ENCODE assay signal across 9 mouse cellular contexts in the genomic region with DNA sequence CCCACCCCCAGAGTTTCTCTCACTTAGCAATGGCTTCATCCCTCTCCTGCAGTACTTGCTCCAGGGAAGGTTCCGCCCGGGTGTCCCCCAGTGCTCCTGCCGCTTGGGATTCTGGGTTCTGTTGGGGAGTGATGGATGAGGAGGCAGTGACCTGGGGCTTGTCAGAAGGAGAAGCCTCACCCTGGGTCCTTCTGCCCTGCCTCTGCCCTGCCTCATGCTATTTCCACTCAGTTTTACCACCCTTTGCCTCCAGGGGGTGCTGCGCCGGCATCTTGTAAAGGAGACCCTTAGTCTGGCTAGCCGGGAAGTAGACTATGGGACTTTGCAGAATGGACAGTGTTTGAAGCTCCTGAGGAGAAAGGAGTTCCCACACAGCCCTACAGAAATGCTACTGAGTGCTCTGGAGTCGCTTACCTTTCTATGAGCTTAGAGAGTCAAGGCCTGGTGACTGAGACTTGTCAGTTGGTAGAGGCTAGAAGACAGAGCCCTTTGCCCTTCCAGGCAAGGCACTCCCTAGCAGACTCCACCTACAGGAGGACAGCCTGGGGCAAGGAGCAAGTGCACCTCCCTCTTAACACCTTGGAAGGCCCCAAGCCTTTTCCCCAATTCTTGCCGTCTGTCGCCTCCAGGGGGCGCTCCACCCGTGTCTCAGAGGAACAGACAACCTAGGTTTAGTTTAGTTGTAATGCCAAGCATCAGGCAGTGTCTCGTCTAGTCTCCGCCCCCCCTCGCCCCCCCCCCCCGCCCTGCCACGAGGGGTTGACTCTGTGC. TPM values are rescaled to one million over a fixed set of nuclear protein-coding genes. Genes with fewer than 3 reads are reported as not detected.
DNase-seq lines count a peak whose midpoint lies in the region; ATAC-seq and TF ChIP-seq lines count a peak whose summit lies in the region.
"Had no signal": no experiment of that assay in that cellular context is flagged by ENCODE, and none has a peak within 500 bp of the region (broad histone marks: within the 10 kb centered on the region; RNA-seq: fewer than 3 reads in every experiment).

No protein-coding gene starts in this region.

- intact Hi-C loops in left cerebral cortex, adult 2 months (cut with DNase I) = loop anchor here (1.0 to 10.0 kb wide), 3 partner anchors 64 to 272 kb away; a partner anchor contains a TSS

- WGBS in forebrain, embryonic 13.5 days = 5% methylated on average over 16 of the region's 16 CpGs
- 3% methylated on average over 12 of the region's 16 CpGs for WGBS in hindbrain, embryonic 11.5 days

- peaks cover 34% of the 10 kb centered on the region for H3K4me1 ChIP-seq in forebrain, embryonic 13.5 days
- H3K4me1 ChIP-seq in hindbrain, embryonic 11.5 days (replicated peaks; ENCODE audit: control insufficient read depth, insufficient read depth, low read length) = peaks cover 6% of the 10 kb centered on the region; the same call in 1 of the 2 replicates

- H3K4me2 ChIP-seq in forebrain, embryonic 13.5 days = no peak overlapping the region
- peak overlapping the region; percentile 2; the same call in 1 of the 2 replicates for H3K4me2 ChIP-seq in hindbrain, embryonic 11.5 days (replicated peaks; ENCODE audit: low read depth, low read length)

- no peaks in the 10 kb centered on the region for H3K9me3 ChIP-seq in forebrain, embryonic 13.5 days (replicated peaks)
- no peaks in the 10 kb centered on the region for H3K9me3 ChIP-seq in hindbrain, embryonic 11.5 days (ENCODE audit: control insufficient read depth, low read length)

- no peak overlapping the region for H3K9ac ChIP-seq in forebrain, embryonic 13.5 days
- no peak overlapping the region for H3K9ac ChIP-seq in hindbrain, embryonic 11.5 days (ENCODE audit: low read depth, low read length)

- peak; percentile 77 to 93 for DNase-seq in adrenal gland, adult (ENCODE audit: inconsistent age in 2 of 2, low spot score in 1 of 2)
- no peak for DNase-seq in adrenal gland, adult 8-10 months
- peak; percentile 82 for DNase-seq in brain, adult 2 months (ENCODE audit: low read depth, low spot score)
- DNase-seq in hindbrain, embryonic 11.5 days (ENCODE audit: low spot score) = peak; percentile 89
- peak; percentile 73 to 81 for DNase-seq in left cerebral cortex, adult 2 months (ENCODE audit: extremely low spot score in 1 of 2, low spot score in 2 of 2)
- peak; percentile 82 for DNase-seq in mesoderm, embryonic 11.5 days (ENCODE audit: low read depth, low spot score)
- peak; percentile 85 to 96 for DNase-seq in spleen, postnatal 4 days (ENCODE audit: low spot score in 2 of 2)

- no peaks in the 10 kb centered on the region for H3K36me3 ChIP-seq in forebrain, embryonic 13.5 days (ENCODE audit: poor library complexity, severe bottlenecking)
- H3K36me3 ChIP-seq in hindbrain, embryonic 11.5 days (ENCODE audit: control insufficient read depth, insufficient read depth, low read length) = no peaks in the 10 kb centered on the region

- 0 out of 2 replicates have a peak, but pooled peaks cover 8% of the 10 kb centered on the region for H3K27me3 ChIP-seq in forebrain, embryonic 13.5 days
- H3K27me3 ChIP-seq in hindbrain, embryonic 11.5 days (ENCODE audit: control insufficient read depth, insufficient read depth, low read length) = no peaks in the 10 kb centered on the region
- H3K27me3 ChIP-seq: Patski had no signal

- H3K4me3 ChIP-seq in forebrain, embryonic 13.5 days = peak overlapping the region; percentile 6; the same call in 1 of the 2 replicates
- 0 out of 2 replicates have a peak overlapping the region, but pooled peaks have one; percentile 10 for H3K4me3 ChIP-seq in hindbrain, embryonic 11.5 days (ENCODE audit: low read depth, low read length)
- no peak overlapping the region for H3K4me3 ChIP-seq in left cerebral cortex, adult 2 months

- H3K27ac ChIP-seq in forebrain, embryonic 13.5 days = no peak overlapping the region
- no peak overlapping the region for H3K27ac ChIP-seq in hindbrain, embryonic 11.5 days (ENCODE audit: low read depth, low read length)
- no peak overlapping the region for H3K27ac ChIP-seq in left cerebral cortex, adult 2 months

- TF ChIP-seq CTCF in left cerebral cortex, adult 2 months (IDR thresholded peaks at IDR 0.05) = peak; percentile 58

- no peak for ATAC-seq in forebrain, embryonic 13.5 days
- ATAC-seq in hindbrain, embryonic 11.5 days (ENCODE audit: low FRiP score) = no peak
- ATAC-seq: Patski had no signal

RNA-seq across cellular contexts. Expression of a gene that starts 3.9 kb away (rescaled TPM):
- 10 to 100 TPM; 52.4 to 65.4 (median 55.9) TPM for total RNA-seq in adrenal gland, adult 8-10 months (2022)
- 47.9 and 53.4 TPM in 2 replicates for polyA plus RNA-seq in forebrain, embryonic 13.5 days (2015; fragmentation: Nextera tagmentation; extraction: Ambion mirVana)
- 45.1 and 48.3 TPM in 2 replicates for polyA plus RNA-seq in hindbrain, embryonic 11.5 days (2014; fragmentation: Nextera tagmentation; extraction: Ambion mirVana)
- total RNA-seq in left cerebral cortex, adult 2 months (2021) = 10 to 100 TPM; 31.3 to 39.3 TPM

RNA-seq across cellular contexts. Expression of a gene that starts 10.4 kb away (rescaled TPM):
- total RNA-seq in adrenal gland, adult 8-10 months (2022) = 10 to 100 TPM in 3 of 4 experiments, 1 to 10 TPM in 1; 4.9 to 15.9 (median 12.1) TPM
- polyA plus RNA-seq in forebrain, embryonic 13.5 days (2015; fragmentation: Nextera tagmentation; extraction: Ambion mirVana) = 34.1 and 38.7 TPM in 2 replicates
- polyA plus RNA-seq in hindbrain, embryonic 11.5 days (2014; fragmentation: Nextera tagmentation; extraction: Ambion mirVana) = 21.8 and 24.0 TPM in 2 replicates
- 100 to 1,000 TPM; 340 to 346 TPM for total RNA-seq in left cerebral cortex, adult 2 months (2021)

RNA-seq across cellular contexts. Expression of a gene that starts 26.8 kb away (rescaled TPM):
- 1 to 10 TPM in 3 of 4 experiments, not detected in 1; 1.1 to 1.5 (median 1.4) TPM for total RNA-seq in adrenal gland, adult 8-10 months (2022)
- 2.9 and 3.1 TPM in 2 replicates for polyA plus RNA-seq in forebrain, embryonic 13.5 days (2015; fragmentation: Nextera tagmentation; extraction: Ambion mirVana)
- polyA plus RNA-seq in hindbrain, embryonic 11.5 days (2014; fragmentation: Nextera tagmentation; extraction: Ambion mirVana) = 3.5 and 5.3 TPM in 2 replicates
- total RNA-seq in left cerebral cortex, adult 2 months (2021) = under 1 TPM; 0.81 to 0.82 TPM
- polyA plus RNA-seq: Patski had no signal

RNA-seq across cellular contexts. Expression of a gene that starts 51.1 kb away (rescaled TPM):
- total RNA-seq in adrenal gland, adult 8-10 months (2022) = 10 to 100 TPM; 35.8 to 42.0 (median 38.7) TPM
- polyA plus RNA-seq in forebrain, embryonic 13.5 days (2015; fragmentation: Nextera tagmentation; extraction: Ambion mirVana) = 31.3 and 33.8 TPM in 2 replicates
- polyA plus RNA-seq in hindbrain, embryonic 11.5 days (2014; fragmentation: Nextera tagmentation; extraction: Ambion mirVana) = 26.2 and 29.2 TPM in 2 replicates
- 10 to 100 TPM; 38.6 to 41.7 TPM for total RNA-seq in left cerebral cortex, adult 2 months (2021)

RNA-seq across cellular contexts. Expression of a gene that starts 51.9 kb away (rescaled TPM):
- total RNA-seq in adrenal gland, adult 8-10 months (2022) = 10 to 100 TPM; 54.5 to 56.7 (median 55.8) TPM
- 101 and 112 TPM in 2 replicates for polyA plus RNA-seq in forebrain, embryonic 13.5 days (2015; fragmentation: Nextera tagmentation; extraction: Ambion mirVana)
- 113 and 118 TPM in 2 replicates for polyA plus RNA-seq in hindbrain, embryonic 11.5 days (2014; fragmentation: Nextera tagmentation; extraction: Ambion mirVana)
- 10 to 100 TPM; 53.4 to 57.3 TPM for total RNA-seq in left cerebral cortex, adult 2 months (2021)

Comparison
In these comparisons a context has a peak if more than half of its experiments do, and no peak if none do; other contexts are left out.
1. RNA of a gene that starts 10.4 kb away (total RNA-seq): 340 to 346 TPM in left cerebral cortex, adult 2 months; 4.9 to 15.9 TPM in adrenal gland, adult 8-10 months; every median in the first group is over 10 times any median in the second.